Mouse (Mus musculus) neural tube, embryonic 10.5 days (tissue): ENCODE measurements at regions not wholly inside any gene's neighbourhood (a gene's known extent, or its start where the extent isn't known, plus 50 kb on each side); places are given as distances from the start of the nearest gene placed in this dataset.

Experiments used
- DNase-seq: peaks from one replicate; pipeline ENCODE4 v3.0.0-alpha.2; 2017; ENCODE audit warnings: low spot score; ENCODE audit errors: extremely low spot score

DNA sequence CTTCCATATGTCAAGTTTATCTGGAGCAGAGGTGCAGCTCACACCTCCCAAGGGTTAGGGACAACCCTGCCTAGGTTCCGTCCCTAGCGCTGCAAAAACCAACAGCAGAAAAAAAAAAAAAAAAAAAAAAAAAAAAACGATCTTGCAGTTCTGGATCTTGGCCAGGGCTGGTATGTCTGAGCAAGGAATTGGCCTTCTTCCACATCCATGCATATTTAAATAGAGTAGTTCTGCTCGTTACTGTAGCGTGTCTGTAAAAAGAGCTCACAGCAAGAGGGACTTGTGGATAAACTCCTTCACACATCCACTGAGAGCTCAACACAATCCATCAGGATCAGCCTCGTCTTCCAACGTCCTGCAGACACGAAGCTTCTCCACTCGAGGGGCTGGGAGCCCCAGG, 639.4 kb upstream of the Adam5 start:
- no peak for DNase-seq

DNA sequence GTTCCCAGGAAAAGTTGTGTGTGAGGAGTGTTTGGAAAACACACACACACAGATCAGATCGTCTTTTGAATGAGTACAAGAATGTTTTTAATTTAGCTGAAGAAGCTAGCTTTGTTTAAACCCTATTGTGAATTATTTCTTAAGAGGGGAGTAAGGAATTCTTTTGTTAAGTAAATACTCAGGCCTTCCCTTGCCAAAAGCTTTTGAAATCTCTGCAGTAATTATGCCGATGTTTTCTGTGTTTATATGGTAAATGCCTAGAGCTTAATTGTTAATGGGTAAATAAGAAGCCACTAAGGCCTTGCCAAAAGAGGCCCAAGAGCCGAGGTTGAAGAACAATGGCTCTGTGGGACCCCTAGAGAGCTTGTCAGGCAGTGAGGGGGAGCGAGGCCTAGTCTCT, 638.3 kb upstream of the Adam5 start:
- DNase-seq = no peak

DNA sequence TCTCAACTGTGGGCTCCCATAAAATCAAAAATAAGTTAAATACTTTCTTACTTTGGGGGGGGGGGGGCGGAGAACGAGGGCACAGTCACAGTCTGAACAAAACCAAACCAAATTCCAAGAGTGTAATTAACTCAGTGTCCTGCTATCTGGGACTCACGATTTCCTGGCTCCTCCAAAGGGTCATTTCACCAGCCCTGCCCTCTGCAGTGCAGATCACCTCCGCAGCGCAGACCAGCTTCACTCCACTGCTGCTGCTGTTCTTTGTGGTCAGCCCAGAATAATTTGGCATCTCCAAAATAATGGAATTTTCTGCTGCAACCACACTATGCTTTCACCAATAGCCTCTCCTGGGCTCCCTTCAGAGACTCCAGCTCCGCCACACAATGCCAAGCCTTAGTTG, 631.5 kb upstream of the Adam5 start:
- DNase-seq = no peak

DNA sequence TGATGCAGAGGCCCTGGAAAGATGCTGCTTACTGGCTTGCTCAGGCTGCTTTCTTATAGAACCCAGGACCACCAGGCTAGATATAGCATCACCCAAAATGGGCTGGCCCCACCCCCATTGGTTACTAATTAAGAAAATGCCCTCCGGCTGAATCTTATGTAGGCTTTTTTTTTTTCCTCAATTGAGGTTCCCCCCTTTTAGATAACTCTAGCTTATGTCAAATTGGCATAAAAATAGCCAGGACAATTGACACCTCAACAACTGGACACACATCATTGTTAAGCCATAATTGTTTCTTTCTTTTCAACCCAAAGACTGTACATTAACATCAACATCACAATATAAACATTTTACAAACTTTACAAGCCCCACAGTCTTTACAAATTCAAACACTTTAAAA, 630.8 kb upstream of the Adam5 start:
- no peak for DNase-seq

DNA sequence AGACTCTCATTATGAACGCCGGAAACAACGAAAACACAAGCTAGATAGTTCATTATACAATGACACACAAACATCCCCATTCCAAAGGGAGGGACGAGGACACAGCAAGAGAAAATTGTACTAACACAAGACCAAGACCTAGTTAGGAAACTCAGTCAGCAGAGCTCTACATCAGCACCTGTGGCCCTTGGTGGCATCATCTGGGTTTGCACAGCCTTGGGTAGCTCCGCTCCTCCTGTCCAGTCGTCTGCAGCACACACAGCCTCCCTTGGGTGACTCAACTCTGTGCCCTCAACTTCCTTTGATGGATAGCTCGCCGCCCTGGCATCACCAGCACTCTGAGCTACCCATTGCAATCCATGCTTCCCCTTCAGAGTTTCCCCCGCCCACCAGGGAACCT, 629.7 kb upstream of the Adam5 start:
- DNase-seq = no peak

DNA sequence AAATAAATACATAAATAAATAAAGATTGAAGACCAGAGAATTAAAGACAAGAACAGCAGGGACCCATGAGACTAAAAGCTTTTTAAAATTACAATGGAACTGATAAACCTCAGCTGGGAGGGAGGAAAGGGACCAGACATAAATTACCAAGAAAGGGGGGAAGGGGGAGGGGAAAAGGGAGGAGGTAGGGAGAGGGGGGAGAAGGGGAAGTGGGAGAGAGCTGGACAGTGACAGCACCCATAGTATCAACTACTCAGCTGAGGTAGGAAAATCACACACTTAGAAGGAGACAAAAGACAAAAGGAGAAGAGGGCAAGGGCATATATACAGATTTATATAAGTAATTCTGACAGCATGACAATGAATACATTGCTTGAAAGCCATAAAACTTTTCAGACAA, 626.4 kb upstream of the Adam5 start:
- DNase-seq = no peak

DNA sequence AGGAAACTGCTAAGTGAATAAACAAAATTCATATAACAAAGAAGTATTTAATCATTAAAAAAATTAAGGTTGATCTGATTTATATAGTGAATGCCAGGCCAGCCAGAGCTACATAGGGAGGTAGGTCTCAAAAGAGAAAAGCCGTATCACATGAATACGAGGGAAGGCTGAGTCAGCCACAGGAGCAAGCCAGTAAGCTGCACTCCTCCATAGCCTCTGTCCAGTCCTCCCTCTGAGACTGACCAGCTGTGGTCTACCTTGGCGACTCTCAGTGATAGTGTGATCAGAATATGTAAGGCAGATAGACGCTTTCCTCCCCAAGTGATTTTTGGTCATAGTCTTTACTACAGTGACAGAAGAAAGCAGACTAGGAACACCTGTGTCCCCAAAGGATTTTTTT, 625.4 kb upstream of the Adam5 start:
- DNase-seq = no peak

DNA sequence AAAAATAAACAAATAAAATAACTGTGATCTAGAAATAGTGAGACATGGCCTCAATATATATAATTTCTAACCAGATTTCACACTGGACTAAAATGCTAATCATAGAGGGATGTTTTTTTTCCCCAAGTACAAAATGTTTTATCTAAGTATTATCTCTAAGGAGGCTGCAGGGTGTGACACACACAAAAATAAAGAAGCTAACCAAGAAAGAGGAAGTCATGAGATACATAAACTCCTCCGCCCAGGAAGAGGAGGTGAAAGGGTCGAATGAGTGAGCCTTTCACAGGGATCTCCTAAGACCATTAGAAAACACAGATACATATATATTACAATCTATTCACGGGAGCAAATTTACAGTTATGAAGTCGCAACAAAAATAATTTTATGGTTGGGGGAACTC, 623.7 kb upstream of the Adam5 start:
- no peak for DNase-seq

DNA sequence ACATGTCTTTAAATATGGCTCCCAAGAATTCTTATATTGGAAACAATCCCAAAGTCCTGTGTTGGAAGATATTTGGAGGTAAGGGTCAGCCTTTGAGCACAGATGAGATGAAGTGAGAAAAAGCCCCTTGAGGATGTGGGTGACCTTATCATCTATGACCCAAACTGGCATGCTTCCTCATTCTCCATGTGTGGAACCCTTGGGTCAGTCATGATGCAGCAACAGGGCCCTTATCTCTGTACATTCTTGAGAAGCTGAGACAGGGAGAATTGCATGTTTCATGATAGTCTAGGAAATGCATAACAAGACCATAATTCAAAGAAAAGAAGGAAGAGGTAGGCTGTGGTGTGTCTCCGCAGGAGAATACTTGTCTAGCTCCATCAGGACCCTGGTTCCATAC, 621.8 kb upstream of the Adam5 start:
- no peak for DNase-seq

DNA sequence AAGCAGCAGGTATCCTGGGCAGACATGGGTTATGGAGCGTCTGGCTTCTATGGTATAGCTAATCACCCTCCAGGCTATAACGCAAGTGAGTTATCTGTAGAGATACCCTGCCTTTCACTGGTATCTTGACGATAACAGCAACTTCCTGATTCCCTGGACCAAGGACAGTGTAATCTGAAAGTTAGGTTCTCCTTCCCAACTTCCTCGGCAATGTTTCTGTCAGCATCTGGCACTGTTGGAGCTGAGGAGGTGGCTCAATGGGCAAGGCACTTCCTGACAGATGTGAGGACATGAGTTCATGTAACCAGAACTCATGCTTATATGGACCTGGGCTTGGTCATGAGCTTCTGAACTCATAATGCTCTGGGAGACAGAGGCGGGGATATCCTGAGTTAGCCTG, 620.9 kb upstream of the Adam5 start:
- DNase-seq = no peak

DNA sequence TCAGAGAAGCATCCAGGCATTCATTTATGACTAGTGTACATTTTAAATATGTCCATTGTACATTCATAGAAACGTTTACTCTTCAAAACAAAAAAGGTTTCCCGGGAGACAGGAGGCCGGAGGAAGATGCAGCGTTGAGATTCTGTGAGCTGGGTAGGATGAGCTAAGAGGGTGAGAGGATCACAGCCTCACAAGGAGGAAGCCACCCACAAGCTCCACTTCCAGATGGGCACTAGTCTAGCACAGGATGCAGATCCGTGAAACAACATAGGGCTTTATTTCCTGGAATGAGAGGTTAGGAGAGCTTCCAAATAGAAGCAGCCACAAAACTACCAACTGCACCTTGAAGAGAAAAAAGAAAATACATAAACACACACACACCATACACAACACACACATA, 619.4 kb upstream of the Adam5 start:
- DNase-seq = no peak

DNA sequence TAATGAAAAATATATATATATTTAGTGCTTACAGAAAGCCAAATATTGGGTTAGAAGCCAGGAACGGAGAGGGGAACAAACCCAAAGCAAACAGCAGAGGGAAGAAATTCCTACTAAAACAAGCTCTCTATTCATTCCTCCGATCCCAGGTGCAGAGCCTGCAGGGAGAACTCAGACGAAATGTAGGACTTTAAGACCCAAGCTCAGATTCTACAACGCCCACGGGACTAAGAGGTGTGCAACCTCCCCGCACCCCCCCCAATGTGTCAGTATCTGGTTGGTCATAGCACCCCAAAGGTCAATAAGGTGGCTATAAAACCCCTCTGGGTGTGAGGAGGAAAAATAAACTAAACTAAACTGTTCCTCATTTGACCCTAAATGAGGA, 616.9 kb upstream of the Adam5 start:
- DNase-seq = no peak

DNA sequence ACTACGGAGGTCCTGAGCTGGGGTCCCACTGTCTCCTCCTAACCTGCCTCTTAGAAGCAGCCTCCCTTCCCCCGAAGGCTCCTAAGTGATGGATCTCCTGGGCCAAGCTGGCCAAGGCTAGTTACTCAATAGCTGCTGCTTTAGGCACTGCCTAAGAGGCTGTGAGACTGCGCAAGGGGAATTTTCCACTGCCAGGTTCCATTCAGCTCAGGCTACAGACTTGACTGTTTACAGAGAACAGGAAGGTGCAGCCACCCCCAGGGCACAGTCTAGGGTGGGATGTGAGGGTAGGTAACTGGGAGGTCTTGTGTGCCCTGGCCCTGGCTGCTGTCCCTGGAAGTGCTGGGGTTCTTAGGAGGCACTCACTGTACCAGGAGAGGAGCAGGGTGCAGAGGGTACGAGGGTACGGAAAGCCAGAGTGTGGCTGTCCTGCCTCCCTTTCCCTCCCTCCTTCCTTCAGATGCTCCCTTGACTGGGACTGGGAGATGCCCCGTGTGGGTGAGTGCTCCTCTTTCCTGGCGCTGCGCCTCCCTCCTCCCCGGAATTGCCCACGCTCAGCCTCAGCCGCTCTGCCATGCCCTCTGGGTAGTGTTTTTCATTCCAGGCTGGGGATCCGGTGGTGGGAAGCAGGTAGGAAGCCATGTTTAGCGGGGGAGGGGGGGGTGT, 616.4 kb upstream of the Adam5 start:
- peak; percentile 33 for DNase-seq

DNA sequence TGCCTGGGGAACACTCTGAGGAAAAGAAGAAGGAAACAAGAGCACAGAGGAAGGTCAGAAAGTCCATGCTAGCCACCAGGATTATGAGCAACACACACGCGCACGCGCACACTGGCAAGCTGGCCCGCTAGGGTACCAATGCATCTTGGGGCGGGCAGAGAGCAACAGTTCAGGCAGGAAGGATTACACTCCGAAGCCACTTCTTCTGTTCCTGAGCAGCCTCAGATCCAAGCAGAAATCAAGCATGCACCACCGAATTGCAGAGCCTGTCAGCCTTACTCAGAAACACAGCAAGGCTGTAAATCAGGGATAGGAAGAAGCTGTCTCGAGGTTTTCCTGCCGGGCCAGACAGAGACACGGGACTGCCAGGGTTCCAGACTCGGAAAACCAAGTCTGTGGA, 615.8 kb upstream of the Adam5 start:
- DNase-seq = no peak

DNA sequence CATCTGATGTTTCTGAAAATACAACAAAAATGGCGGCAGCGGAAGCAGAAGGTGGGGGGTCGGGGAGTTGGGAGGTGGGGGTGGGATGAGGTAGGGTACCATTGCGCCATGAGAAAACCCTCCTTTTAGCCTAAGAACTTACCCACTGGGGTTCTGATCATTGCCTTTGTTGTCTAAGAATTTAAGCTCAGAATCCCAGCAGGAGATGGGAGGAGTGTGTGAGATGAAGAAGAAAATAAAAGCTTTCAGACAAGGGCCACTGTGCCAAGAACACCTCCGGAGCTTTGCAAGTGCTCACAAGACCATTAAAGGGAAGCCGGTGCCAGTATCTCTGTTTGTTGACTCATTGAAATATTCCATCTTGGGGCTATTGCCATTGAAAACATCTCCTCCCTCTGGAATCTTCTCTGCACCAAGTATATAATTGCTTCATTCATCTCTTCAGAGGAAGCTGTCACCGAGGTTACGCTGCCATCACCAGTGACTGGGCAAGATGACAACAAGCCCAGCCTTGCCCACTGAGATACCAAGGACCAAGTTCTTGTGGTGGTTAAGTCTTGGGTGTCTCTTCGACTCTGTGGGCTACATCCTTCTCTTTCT, 614.0 kb upstream of the Adam5 start:
- DNase-seq = no peak

DNA sequence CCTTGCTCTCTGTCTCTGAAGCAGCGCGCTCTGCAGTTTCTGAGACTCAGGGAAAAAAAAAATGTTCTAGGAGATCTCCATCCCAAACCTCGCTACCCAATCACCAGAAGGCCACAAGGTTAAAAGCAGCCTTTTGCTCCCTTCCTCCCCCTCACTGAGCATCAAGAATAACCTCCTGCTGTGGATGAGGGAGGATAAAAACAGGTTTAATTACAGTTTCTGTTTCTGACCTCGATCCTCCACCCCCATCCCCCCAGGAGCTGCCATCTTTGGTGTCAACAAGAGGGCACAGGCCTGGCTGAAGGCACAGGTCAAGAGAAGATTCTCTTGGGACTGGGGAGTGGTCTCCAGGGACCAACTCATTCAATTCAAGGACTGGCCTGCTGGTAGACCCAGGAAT, 613.0 kb upstream of the Adam5 start:
- no peak for DNase-seq

DNA sequence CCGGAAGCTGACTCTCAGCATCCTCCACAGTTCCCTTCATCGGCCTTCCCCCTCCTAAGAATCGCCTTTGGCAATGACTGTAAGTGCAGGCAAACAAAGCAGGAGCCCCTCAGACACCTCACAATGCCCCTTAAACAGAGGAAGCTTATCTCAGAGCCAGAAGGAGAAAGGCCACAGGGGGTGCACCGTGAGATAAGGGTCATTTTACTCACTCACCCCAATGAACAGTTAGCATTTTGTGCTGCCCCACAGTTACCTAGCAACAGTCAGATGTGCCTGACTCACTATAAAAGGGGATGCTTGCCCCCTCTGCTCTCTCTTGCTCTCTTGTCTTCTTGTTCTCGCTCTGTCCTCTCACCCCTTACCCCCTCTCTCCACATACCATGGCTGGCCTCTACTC, 606.4 kb upstream of the Adam5 start:
- no peak for DNase-seq

DNA sequence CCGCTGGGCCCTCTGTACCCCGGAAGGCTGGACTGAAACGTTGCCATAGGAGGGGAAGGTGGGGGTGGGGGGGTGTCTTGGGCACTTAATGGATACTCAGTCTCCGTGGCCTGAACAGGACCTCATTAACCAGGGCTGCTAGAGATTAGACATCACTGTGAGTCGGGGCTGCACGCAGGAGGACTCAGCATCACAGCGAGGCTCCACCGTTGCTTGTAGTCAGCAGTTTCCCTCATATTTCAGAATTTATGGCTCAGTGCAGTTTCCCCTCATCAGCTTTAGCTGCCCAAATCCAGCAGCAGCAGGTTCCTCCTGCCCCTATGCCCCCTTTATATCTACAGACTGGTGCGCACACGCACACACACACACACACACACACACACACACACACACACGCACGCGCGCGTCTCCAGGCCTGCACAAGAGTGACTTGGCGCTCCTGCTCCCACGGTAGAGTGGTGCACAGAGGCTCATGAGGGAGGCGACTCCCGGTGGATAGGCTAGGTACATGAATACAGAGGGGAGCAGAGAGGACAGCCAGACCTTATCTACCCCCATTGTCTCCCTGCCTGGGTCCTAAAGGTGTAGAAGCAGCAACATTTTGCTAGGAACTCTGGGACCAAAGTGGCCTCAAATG, 605.8 kb upstream of the Adam5 start:
- no peak for DNase-seq

DNA sequence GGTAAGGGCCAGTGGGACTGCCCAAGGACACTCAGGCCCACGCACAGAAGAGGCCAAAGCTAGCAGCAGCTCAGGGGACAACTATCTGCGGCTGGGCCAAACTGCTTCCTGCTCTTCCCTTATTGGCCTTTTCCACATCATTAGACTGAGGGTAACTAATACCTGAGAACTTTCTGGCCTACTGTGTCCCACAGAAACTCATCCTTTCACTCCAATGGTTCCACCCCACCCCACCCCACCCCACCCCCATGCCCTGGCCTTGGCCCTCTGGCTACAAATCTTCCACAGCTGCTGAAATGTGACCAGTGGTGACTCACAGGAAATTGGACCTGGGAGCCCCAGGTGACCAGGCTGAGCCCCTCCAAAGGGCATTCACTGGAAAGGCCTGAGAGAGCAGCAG, 604.6 kb upstream of the Adam5 start:
- no peak for DNase-seq

DNA sequence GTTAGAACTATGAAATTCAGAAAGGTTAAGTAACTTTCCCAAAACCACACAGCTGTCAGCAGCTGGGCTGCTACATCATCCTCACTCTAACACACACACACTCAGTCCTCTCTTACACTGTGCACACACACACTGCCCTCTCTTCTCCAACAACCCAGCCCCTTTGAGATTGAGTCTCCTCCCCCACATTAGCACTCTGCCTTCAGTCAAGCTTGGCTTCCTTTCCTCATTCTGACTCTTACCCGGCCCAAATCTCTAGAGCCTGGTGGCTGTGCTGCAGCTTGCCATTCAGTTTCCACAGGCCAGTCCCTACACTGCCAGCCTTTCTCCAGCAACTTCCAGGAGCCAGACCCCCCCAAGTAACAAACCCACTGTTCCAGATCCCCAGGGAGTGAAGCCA, 602.0 kb upstream of the Adam5 start:
- DNase-seq = no peak

DNA sequence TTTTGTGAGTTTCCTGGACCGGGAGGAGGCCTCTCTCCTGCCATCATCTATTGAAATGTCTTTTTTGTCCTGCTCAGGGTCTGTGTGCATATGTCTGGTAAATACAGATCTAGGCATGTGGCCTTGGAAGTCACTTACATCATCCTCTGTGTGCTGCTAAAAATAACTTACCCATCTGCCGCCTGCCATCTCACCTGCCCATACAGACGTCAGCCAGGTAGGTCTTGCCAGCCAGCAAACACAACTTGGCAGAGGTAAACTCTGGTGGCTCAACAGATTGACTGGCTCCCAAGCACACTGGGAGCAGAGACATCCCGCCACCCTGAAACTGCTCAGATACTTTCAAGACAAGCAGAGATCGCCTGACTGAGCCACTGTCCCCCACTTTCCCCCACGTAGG, 597.3 kb upstream of the Adam5 start:
- DNase-seq = no peak

DNA sequence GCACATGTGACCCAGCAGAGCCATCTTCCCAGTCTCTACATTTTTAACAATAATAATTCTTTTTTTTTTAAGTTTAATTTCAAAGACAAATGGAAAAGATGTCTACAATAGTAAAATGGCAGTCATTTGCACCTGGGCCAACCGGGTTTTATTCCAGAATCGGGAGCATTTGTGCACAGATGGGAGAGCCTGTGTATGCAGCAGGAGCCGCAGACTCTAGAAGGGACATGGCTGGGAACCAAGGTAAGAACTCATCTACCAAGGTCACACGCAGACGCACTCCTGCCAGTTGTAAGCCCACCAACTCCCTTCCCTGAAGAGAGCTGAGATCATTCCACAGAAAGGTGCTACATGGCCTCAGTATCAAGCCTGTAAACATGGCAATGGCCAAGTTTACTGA, 586.4 kb upstream of the Adam5 start:
- no peak for DNase-seq

DNA sequence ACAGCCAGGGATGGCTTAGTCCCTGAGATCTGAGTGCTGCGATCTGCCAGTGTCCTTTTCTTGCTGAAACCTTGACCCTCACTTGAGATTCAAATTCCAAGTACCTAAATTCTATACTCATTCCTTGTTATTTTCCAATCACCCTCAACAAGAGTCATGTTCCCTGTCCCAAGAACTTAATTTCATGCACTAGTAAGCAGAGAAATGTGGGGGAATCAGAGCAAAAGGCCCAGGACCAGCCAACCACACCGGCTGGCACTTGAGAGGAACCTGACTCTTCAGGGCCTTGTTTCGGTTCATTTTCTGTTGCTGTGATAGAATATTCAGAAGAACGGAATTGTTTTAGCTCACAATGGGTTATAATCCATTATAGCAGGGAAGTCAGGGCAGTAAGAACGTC, 583.7 kb upstream of the Adam5 start:
- DNase-seq = no peak
